ENCODE assay signal across 11 mouse cellular contexts in genomic region chr1:183378321-183378941, GRCm38 (mm10). TPM values are rescaled to one million over a fixed set of nuclear protein-coding genes. Genes with fewer than 3 reads are reported as not detected.
DNase-seq lines count a peak whose midpoint lies in the region; ATAC-seq and TF ChIP-seq lines count a peak whose summit lies in the region.
"Had no signal": no experiment of that assay in that cellular context is flagged by ENCODE, and none has a peak within 500 bp of the region (broad histone marks: within the 10 kb centered on the region; RNA-seq: fewer than 3 reads in every experiment).

No protein-coding gene starts in this region.

- peak; percentile 25; the same call in 1 of the 2 replicates for TF ChIP-seq EP300 in liver, embryonic 14.5 days (IDR thresholded peaks at IDR 0.05; ENCODE audit: low read depth)
- TF ChIP-seq EP300 in stomach, postnatal 0 days (optimal IDR thresholded peaks at IDR 0.05) = no peak

- no peaks in the 10 kb centered on the region; the same call in 1 of the 2 replicates for H3K27me3 ChIP-seq in liver, embryonic 14.5 days (ENCODE audit: control insufficient read depth, insufficient read depth, low read length)
- H3K27me3 ChIP-seq in stomach, postnatal 0 days (ENCODE audit: control insufficient read depth, insufficient read depth, low read length) = no peaks in the 10 kb centered on the region

- no peak overlapping the region for H3K9ac ChIP-seq in liver, embryonic 14.5 days (replicated peaks)
- H3K9ac ChIP-seq in stomach, postnatal 0 days (ENCODE audit: low read length) = no peak overlapping the region
- H3K9ac ChIP-seq: lung, embryonic 15.5 days; neural tube, embryonic 13.5 days had no signal

- ATAC-seq in liver, embryonic 14.5 days (ENCODE audit: insufficient read depth) = peak; percentile 75
- ATAC-seq in stomach, postnatal 0 days (ENCODE audit: low FRiP score, low TSS enrichment) = peak; percentile 90

- no peaks in the 10 kb centered on the region for H3K36me3 ChIP-seq in liver, embryonic 14.5 days (replicated peaks; ENCODE audit: control insufficient read depth, insufficient read depth, low read depth)
- H3K36me3 ChIP-seq in stomach, postnatal 0 days (ENCODE audit: control insufficient read depth, insufficient read depth, low read length) = no peaks in the 10 kb centered on the region
- H3K36me3 ChIP-seq: lung, embryonic 15.5 days; neural tube, embryonic 13.5 days had no signal

- no peak overlapping the region for H3K27ac ChIP-seq in liver, embryonic 14.5 days
- peak overlapping the region; percentile 78 for H3K27ac ChIP-seq in stomach, postnatal 0 days (replicated peaks)
- H3K27ac ChIP-seq: lung, embryonic 15.5 days; neural tube, embryonic 13.5 days had no signal

- no peaks in the 10 kb centered on the region; the same call in 1 of the 2 replicates for H3K9me3 ChIP-seq in liver, embryonic 14.5 days (ENCODE audit: control insufficient read depth, low read length)
- 0 out of 2 replicates have a peak, but pooled peaks cover 3% of the 10 kb centered on the region for H3K9me3 ChIP-seq in stomach, postnatal 0 days (ENCODE audit: control insufficient read depth, low read length)
- H3K9me3 ChIP-seq: lung, embryonic 15.5 days had no signal

- WGBS in liver, embryonic 14.5 days (ENCODE audit: insufficient replicate concordance) = 35% methylated on average over 10 of the region's 10 CpGs
- 52% methylated on average over 10 of the region's 10 CpGs for WGBS in stomach, postnatal 0 days

- no peak for TF ChIP-seq CTCF in liver, embryonic 14.5 days (IDR thresholded peaks at IDR 0.05; ENCODE audit: low read depth)
- no peak for TF ChIP-seq CTCF in stomach, postnatal 0 days (IDR thresholded peaks at IDR 0.05; ENCODE audit: low read depth)

- no peak overlapping the region for H3K4me3 ChIP-seq in liver, embryonic 14.5 days (ENCODE audit: insufficient read depth in 1 of 2, low read depth in 2 of 2, low read length in 2 of 2)
- H3K4me3 ChIP-seq in stomach, postnatal 0 days (ENCODE audit: low read depth, low read length) = no peak overlapping the region
- H3K4me3 ChIP-seq: lung, embryonic 15.5 days; neural tube, embryonic 13.5 days had no signal

- H3K4me1 ChIP-seq in liver, embryonic 14.5 days (replicated peaks; ENCODE audit: control insufficient read depth in 2 of 2, insufficient read depth in 2 of 2, low read length in 1 of 2) = peaks cover 0 to 5% of the 10 kb centered on the region in 2 experiments; a peak in 2 of 4 replicates
- H3K4me1 ChIP-seq in stomach, postnatal 0 days (replicated peaks; ENCODE audit: control insufficient read depth, insufficient read depth) = no peaks in the 10 kb centered on the region
- H3K4me1 ChIP-seq: lung, embryonic 15.5 days; neural tube, embryonic 13.5 days had no signal

- no peak overlapping the region for H3K4me2 ChIP-seq in liver, embryonic 14.5 days (ENCODE audit: low read depth)
- no peak overlapping the region for H3K4me2 ChIP-seq in stomach, postnatal 0 days (replicated peaks; ENCODE audit: low read depth)
- H3K4me2 ChIP-seq: lung, embryonic 15.5 days; neural tube, embryonic 13.5 days had no signal

- peak; percentile 10 for DNase-seq in ovary, adult 18-20 months (ENCODE audit: low spot score)
- DNase-seq in ovary, postnatal 36 days (ENCODE audit: low spot score) = no peak
- peak; percentile 48 for DNase-seq in heart, adult 8-10 months (ENCODE audit: low spot score)
- DNase-seq in liver, embryonic 14.5 days (ENCODE audit: low read depth in 3 of 3, low spot score in 3 of 3) = peak in 2 of 3 experiments; percentile 26 to 28
- DNase-seq in stomach, postnatal 0 days (ENCODE audit: low spot score) = peak; percentile 60
- no peak for DNase-seq in layer of hippocampus, adult 9-11 months
- DNase-seq in right cerebral cortex, postnatal 10 days (ENCODE audit: low spot score in 2 of 2) = no peak
- DNase-seq: cerebellum, postnatal 36 days; kidney, postnatal 4 days had no signal

RNA-seq across cellular contexts. Expression of gene Mia3, which starts 9.1 kb away (rescaled TPM):
- 100 to 1,000 TPM; 115 to 126 (median 124) TPM for total RNA-seq in heart, adult 8-10 months (2022)
- 13.4 and 21.0 TPM in 2 replicates for polyA plus RNA-seq in liver, embryonic 14.5 days (2012; rRNA removed)
- 19.2 and 19.7 TPM in 2 replicates for polyA plus RNA-seq in liver, embryonic 14.5 days (2014; fragmentation: Nextera tagmentation; extraction: Ambion mirVana)
- 56.9 and 57.1 TPM in 2 replicates for polyA plus RNA-seq in stomach, postnatal 0 days (2015; fragmentation: Nextera tagmentation; extraction: Ambion mirVana)

RNA-seq across cellular contexts. Expression of gene Taf1a, which starts 10.3 kb away (rescaled TPM):
- 10 to 100 TPM; 23.4 to 25.1 (median 23.9) TPM for total RNA-seq in heart, adult 8-10 months (2022)
- polyA plus RNA-seq in liver, embryonic 14.5 days (2012; rRNA removed) = 3.5 and 5.5 TPM in 2 replicates
- 3.5 and 3.8 TPM in 2 replicates for polyA plus RNA-seq in liver, embryonic 14.5 days (2014; fragmentation: Nextera tagmentation; extraction: Ambion mirVana)
- polyA plus RNA-seq in stomach, postnatal 0 days (2015; fragmentation: Nextera tagmentation; extraction: Ambion mirVana) = 9.9 and 10.8 TPM in 2 replicates

RNA-seq across cellular contexts. Expression of gene Hhipl2, which starts 39.6 kb away (rescaled TPM):
- total RNA-seq in heart, adult 8-10 months (2022) = not detected
- polyA plus RNA-seq in liver, embryonic 14.5 days (2012; rRNA removed) = 0.03 and 0.79 TPM in 2 replicates
- not detected in 2 replicates for polyA plus RNA-seq in liver, embryonic 14.5 days (2014; fragmentation: Nextera tagmentation; extraction: Ambion mirVana)
- polyA plus RNA-seq in stomach, postnatal 0 days (2015; fragmentation: Nextera tagmentation; extraction: Ambion mirVana) = not detected in 2 replicates

Comparison
In these comparisons a context has a peak if more than half of its experiments do, and no peak if none do; other contexts are left out.
1. DNase-seq: peak in ovary, adult 18-20 months (single experiment), heart, adult 8-10 months (single experiment), liver, embryonic 14.5 days (2 of 3) and stomach, postnatal 0 days (single experiment); none in ovary, postnatal 36 days (single experiment), layer of hippocampus, adult 9-11 months (single experiment) and right cerebral cortex, postnatal 10 days (0 of 2).